Mouse (Mus musculus) heart, postnatal 14 days (tissue): ENCODE measurements around the gene Mex3d. TPM values are rescaled to one million over a fixed set of nuclear protein-coding genes. Genes with fewer than 3 reads are reported as not detected.
"Not testable (repeated sequence)": the region's sequence is repeated elsewhere in the genome, so short reads cannot be mapped to it uniquely, and the experiment has no call there.

ENCODE experiments used
- DNase-seq, 2 experiments: peaks; one replicate each; pipeline ENCODE4 v3.0.0; 2021 to 2022
- intact Hi-C: fragments of 180-260 bp; cut with DNase I; formaldehyde crosslinking; loops from one replicate; pipeline ENCODE4 v1.15.1; 2025
- total RNA-seq, 2 experiments: library from RNA; stranded (reverse); gene quantifications; 2 replicates each; pipeline ENCODE4 v1.2.3; 2021

The Mex3d gene
- total RNA-seq, 2 experiments from 2014 or later = 11.8 to 12.2 TPM

DNA sequence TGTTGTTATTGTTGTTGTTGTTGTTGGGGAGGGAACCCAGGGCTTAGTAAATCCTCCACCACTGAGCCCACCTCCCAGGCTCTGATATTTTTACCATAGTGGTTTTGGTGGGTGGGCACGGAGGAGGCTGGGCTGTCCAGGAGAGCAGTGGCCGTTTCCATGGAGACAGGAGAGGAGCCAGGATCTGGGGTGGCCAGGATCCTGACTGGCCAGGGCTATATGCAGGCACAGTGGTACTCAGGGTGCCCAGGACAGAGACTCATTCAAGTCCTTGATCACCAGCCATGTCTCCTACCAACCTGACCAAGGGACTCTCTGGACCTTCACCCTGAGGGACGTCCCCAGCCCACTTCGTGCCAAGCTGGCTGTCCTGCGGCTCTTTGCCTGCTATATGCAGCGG is 23.7 kb downstream of the Mex3d start:
- intact Hi-C loops = no loop called here
- DNase-seq = no peak

- peak in 1 of 2 experiments; percentile 49 for DNase-seq
- intact Hi-C loops = no loop called here
Observed at GRCm38 (mm10) chr10:80357994-80358639, 29.3 kb downstream of the Mex3d start.

DNA sequence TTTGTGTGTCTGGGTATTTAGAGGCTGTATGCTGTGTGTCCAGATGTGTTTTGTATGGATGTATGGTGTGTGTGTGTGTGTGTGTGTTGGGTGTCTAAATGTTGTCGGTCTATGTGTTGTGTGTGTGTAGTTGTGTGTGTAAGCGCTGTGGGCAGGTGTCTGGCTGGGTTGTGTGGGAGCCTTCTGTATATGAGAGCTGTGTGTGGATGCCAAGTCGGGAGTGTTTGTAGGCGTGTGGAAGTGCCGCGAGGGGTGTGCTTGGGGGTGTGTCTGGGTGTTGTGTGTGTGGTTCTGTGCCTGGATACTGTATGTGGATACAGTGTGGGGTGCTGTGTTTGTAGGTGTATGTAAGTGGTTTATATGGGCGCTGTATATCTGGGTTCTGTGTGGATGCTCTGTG is 30.1 kb downstream of the Mex3d start:
- intact Hi-C loops = no loop called here
- no peak for DNase-seq

DNA sequence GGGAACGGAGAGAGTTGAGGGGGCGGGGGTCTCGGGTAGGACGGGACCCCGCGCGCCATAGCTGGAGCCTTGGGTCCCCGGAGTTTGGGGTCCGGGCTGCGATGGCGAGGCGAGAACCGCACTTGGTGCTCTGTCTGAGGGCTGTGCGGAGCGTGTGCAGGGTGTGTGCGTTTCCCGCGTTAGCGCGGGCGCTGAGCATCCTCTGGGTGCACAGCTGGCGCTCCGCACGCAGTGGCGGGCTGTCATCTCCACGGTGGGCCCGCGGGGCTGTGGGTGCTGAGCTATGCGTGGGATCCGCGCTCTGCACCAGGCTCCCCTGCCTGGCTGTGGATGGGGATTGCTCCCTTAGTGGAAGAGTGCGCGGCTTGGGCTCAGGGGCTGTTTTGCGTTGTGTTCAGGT is 30.7 kb downstream of the Mex3d start:
- intact Hi-C loops = no loop called here

DNA sequence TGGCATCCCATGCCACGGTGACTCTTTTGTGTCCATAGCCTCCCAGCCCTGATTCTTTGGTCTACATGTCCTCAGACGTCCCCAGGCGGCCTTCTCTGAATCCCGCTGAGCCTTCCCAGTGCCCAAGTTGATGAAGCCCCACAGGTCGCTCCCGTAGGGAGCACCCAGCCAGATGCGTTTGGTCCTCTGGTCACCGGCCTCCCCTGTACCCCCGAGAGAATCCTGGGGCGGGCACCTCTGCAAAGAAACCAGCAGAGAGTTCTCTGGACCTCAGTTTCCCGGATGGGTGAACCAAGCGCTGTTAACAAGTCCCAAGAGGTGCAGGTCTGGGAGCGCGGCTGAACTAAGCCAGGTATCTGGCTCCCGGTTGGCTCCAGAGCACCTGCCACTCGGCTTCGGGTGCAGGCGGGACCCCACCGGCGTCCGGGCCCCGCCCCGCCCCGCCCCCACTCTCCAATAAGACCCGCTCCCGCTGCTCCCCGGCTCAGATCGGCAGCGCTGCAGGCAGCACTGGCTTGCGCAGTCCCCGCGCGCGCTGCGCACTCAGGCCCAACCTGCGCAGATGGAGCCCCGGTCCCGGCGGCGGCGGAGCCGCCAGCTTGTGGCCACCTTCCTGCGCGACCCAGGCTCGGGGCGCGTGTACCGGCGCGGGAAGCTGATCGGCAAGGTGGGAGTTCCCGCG is 31.3 kb downstream of the Mex3d start, which contains the start of gene Plk5:
Gene Plk5, plus strand, starts transcription at position 459 of the 682 bp plus-strand sequence.
- DNase-seq = no peak
- intact Hi-C loops = no loop called here

More for the DNA sequence above, 30.7 kb downstream of the Mex3d start:
- DNase-seq = no peak

- intact Hi-C loops = no loop called here
Observed at GRCm38 (mm10) chr10:80355431-80355830, 32.0 kb downstream of the Mex3d start.

DNA sequence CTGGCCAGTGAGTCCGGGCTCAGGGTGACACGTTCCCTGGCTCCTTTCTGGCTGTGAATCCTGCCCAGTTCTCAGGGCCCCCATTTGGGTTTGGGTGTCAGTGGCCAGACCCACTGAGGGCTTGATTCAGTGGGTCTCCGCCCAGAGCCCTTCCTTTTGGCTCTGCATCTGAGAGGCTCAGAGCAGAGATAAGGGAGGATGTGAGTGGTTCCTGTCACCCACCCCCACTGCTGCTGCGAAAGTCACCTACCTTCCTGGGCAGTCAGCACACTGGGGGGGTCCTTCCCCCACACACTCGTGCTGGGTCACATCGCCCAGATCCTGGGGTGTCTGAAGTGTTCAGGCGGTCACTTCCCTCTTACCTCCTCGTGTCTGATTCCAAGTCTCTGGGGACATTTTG is 34.7 kb downstream of the Mex3d start:
- DNase-seq = no peak
- intact Hi-C loops = no loop called here

More at GRCm38 (mm10) chr10:80355431-80355830, 32.0 kb downstream of the Mex3d start:
- DNase-seq = no peak

GRCm38 (mm10) chr10:80351896-80352295 is 35.6 kb downstream of the Mex3d start:
- no peak for DNase-seq
- intact Hi-C loops = no loop called here

DNA sequence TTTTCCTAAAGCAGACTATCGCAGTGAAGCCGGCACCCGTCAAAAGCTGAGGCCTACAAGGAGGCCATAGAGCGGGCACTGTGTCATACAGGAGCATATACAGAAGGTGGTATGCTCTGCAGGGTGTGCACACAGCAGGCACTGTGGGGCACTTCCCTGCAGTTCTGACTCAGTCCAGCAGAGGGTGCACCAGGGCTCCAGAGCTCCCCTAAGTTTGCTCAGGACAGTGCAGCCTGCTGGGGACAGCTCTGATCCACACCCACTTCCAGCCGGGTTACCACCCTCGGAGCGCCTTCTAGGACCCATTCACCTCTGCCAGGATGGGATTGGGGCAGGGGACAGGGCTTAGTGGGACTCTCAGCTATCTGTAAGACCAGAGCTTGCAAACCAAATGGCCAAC is 37.2 kb downstream of the Mex3d start:
- intact Hi-C loops = loop anchor here (1.0 kb wide), 1 partner anchor 24 kb away; no protein-coding TSS in a partner anchor
- DNase-seq = peak; percentile 88 to 95

- peak in 1 of 2 experiments; percentile 55 for DNase-seq
- intact Hi-C loops = loop anchor here (1.0 kb wide), 1 partner anchor 54 kb away; the partner anchor contains the start of gene Apc2
Observed at GRCm38 (mm10) chr10:80348981-80349380, 38.5 kb downstream of the Mex3d start.

GRCm38 (mm10) chr10:80348244-80348781 is 39.1 kb downstream of the Mex3d start, which contains the start of gene Adamtsl5:
TSS of gene Adamtsl5 (minus strand) at chr10:80348412.
- DNase-seq = peak; percentile 85 to 86
- intact Hi-C loops = loop anchor here (1.0 kb wide), 1 partner anchor 53 kb away; the partner anchor contains the start of gene Apc2

DNA sequence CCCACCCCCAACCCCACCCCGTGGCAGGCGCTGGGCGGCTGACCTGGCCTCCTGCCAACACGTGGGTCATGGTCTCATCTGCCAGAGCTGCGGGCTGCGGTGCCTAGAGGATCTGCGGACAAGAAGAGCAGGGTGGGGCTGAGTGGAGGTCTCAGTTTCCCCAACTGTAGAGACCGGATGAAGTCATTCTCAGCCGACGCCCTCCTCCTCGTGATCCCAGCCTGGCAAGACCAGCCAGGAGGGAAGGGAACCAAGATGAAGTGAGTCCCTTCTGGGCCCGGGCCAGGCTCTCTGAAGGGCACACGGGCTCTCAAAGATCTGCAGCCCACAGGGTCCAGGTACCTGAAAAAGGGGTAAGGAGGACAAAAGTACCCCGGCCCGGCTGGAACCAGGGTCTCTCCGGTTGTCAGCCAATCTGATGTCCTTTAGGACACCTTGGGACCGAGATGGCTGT is 39.9 kb downstream of the Mex3d start:
- intact Hi-C loops = no loop called here

GRCm38 (mm10) chr10:80345929-80346328 is 41.5 kb downstream of the Mex3d start:
- DNase-seq, intact Hi-C loops: not testable (repeated sequence)

More for the DNA sequence above, 39.9 kb downstream of the Mex3d start:
- DNase-seq = peak; percentile 47 to 50

DNA sequence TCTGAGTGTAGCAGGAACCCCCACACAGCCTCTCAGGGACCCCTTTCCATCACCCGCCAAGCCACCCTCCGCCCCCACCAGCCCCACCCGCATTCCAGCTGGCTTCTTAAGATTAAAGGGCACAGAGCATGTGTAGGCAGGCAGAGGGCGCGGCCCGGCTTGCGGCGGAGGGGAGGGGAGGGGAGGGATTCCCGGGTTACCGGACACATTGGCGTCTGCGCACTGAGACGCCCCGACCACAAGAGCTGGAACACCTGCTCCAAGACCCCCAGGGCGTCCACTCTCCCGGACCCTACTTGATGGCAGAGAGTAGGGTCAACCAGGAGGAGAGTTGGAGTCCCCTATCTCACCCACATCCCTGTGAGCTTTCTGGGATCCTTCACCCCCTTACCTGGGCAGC is 42.3 kb downstream of the Mex3d start:
- intact Hi-C loops = no loop called here
- no peak for DNase-seq

- intact Hi-C loops = loop anchor here (5.0 kb wide), 1 partner anchor 167 kb away; the partner anchor contains the start of gene Efna2
- DNase-seq = no peak
Observed at GRCm38 (mm10) chr10:80344131-80344661, 43.3 kb downstream of the Mex3d start.

DNA sequence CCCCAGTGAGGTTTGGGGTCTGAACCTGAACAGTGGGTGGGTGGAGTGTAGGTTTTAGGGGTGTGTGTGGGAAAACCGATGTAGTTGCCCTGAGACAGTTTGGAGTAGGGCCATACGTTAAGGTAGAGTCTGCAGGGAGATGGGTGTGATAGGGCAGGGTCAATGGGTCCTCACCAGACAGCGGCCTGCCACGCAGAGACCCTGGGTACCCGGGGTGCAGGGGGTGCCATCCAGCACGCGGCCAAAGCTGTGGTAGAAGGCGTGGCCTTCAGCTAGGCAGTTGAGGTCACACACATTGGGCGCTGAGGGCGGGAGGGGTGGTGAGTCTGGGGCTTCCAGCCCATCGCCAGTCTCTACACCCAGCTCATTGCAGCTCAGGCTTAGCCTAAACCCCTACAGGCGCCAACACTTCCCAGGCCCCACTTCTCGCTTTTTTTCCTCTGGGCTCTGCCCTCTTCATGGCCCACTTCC is 44.0 kb downstream of the Mex3d start:
- intact Hi-C loops = loop anchor here (5.0 kb wide), 1 partner anchor 166 kb away; the partner anchor contains the start of gene Efna2
- DNase-seq = no peak

DNA sequence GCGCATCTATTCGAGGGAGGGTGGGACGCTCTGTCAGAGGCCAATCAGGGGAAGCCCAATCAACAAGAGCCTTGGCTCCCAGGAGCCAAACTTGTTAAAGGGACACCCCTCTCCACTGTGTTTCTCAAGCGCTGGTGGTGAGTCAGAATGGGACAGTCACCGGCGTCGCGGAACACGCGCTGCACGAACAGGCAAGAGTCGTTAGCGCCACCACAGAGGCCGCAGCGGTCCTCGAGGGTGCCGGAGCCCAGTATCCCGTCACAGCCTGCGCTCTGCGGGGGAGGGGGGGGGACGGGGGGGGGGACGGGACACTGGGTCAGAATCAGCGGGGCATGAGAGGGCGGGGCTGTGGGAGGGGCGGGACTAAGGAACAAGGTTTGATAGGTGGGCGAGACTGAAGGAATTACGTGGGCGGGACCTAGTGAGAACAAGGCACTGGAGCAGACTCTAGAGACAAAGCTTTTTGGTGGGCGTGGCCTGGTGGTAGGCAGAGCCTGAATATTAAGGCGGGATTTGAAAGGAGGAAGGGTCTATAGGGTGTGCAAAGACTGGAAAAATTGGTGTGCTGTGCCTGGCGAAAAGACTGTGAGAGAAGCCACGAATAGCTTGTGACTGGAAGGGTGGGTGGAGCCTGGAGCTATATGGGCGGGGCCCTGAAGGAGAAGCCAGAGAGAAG is 44.6 kb downstream of the Mex3d start:
- DNase-seq = peak in 1 of 2 experiments; percentile 46
- intact Hi-C loops = loop anchor here (5.0 kb wide), 1 partner anchor 166 kb away; the partner anchor contains the start of gene Efna2

GRCm38 (mm10) chr10:80342305-80342748 is 45.1 kb downstream of the Mex3d start:
- intact Hi-C loops = loop anchor here (5.0 kb wide), 1 partner anchor 165 kb away; the partner anchor contains the start of gene Efna2
- DNase-seq = no peak

GRCm38 (mm10) chr10:80341491-80342304 is 45.8 kb downstream of the Mex3d start:
- intact Hi-C loops = loop anchor here (5.0 kb wide), 1 partner anchor 164 kb away; the partner anchor contains the start of gene Efna2
- DNase-seq = no peak
